Mouse (Mus musculus): ENCODE measurements around the gene Nanog.

Nanog gene

DNA sequence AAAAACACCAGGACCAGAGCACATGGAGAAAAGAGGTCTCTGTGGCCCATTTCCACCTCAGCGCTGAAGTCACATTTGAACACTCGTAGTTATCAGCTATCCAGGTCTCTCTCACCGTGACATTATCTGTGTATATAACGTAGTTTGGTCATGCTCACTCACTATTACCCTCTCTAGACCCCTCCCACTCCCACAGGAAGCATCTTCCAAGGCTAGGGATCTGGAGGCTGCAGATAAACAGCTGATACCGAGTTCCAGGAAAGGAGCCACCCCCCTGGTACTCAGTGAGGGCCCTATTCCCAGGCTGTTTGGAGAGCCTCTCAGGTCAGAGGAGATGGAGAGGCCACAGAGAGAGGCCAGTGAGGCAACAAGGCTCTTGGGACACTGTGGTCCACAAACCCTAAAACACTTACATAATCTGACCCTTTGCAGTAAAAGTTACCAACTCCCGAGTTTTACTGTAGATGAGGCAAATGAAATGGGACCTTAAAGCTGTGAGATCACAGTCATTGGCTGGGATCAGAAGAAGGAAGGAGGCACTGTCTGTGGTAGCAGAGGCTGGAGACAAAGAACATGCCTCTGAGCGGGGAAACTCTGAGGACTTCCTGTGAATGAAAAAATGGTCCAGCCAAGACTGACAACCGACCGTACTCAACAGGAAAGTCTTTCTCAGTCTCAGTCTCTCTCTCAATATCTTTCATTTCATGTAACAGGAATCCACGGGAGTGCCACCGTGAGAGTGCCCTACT, 55.8 kb downstream of the Nanog start:
- no peak for DNase-seq (ENCODE audit: low read depth)

DNA sequence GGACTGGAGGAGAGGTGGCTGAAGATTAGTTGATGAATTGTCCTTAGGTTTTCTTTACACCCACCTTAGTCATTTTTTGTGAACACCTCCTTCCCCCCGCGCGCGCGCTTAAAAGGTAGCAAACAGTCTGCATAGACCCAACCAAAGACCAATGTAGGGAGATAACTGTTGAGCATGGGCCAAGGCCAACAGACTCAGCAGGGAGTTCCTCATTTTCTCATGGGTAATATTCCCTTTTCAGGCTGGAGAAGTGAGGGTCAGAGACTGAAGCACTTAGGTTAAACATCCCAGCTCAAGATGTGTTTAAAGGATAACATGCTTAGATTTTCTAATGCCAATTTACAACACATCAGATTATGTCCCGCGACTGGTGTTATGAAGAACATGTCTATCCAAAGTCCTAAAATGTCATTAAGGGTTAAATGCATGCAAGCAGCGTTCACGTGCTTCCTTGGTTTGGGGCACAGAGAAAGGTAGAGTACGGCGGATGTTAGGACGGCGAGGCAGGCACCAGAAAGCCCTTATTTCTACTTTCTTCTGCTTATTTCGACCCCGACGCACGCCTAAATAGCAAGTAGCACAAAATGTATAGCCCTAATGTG, 56.7 kb downstream of the Nanog start:
- DNase-seq (ENCODE audit: low read depth): no peak
